Mouse (Mus musculus): ENCODE data around the gene Hist1h1a. TPM values are rescaled to one million over a fixed set of nuclear protein-coding genes. Genes with fewer than 3 reads are reported as not detected.
"Not testable (repeated sequence)": the region's sequence is repeated elsewhere in the genome, so short reads cannot be mapped to it uniquely, and the experiment has no call there.

Gene Hist1h1a
- polyA plus RNA-seq, 1 experiment from 2014 or later, result 3.3 TPM

DNA sequence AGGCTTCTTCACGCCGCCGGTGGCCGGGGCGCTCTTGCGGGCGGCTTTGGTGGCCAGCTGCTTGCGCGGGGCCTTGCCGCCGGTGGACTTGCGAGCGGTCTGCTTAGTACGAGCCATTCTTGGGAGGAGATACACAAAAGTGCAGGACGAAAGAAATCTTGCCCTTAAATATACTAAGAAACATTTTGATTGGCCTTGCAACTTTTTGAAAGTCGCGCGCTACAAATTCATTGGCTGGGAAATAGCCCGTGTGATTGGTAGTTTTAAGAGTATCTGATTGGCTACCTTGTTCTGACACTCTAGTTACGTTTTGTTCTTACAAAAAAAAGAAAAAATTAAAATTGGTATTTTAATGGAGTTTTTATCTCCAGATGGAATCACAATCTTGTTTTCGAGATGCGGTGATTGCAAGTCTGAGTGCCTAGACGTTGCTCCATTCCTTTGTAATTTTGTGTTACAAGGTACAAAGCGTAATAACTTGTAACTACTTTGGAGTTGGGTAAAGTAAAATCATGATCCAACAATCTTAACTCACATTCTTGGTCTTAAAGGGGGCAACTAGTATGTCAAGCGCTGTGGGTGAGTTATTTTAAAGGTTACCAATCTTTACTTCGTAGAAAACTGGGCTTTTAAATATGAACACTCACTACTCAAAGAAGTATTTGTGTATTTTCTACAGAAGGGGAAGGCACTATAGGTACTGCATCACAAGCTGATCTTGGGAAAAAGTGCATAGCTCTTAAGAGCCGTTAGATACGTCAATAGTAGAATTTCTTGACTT is 17.9 kb upstream of the Hist1h1a start, which contains the start of gene Hist1h3c:
Gene Hist1h3c, minus strand, starts transcription at position 222 of the 781 bp plus-strand sequence.
- H3K27me3 ChIP-seq, result no peaks in the 10 kb centered on the region
- no peaks in the 10 kb centered on the region for H3K36me3 ChIP-seq
- H3K9me3 ChIP-seq, result no peaks in the 10 kb centered on the region
- H3K4me2 ChIP-seq, result peak within 1 kb of the TSS; percentile 63
- peak; percentile 69 for ATAC-seq (ENCODE audit: borderline replicate concordance, extremely low read depth, low FRiP score, low TSS enrichment)
- peak within 1 kb of the TSS; percentile 55 for H3K9ac ChIP-seq
- H3K27ac ChIP-seq, result peak within 1 kb of the TSS; percentile 98
- WGBS, result under 1% methylated on average over 26 of the region's 28 CpGs
- peaks cover 26% of the 10 kb centered on the region for H3K4me1 ChIP-seq
- peak within 1 kb of the TSS; percentile 36 for H3K4me3 ChIP-seq

DNA sequence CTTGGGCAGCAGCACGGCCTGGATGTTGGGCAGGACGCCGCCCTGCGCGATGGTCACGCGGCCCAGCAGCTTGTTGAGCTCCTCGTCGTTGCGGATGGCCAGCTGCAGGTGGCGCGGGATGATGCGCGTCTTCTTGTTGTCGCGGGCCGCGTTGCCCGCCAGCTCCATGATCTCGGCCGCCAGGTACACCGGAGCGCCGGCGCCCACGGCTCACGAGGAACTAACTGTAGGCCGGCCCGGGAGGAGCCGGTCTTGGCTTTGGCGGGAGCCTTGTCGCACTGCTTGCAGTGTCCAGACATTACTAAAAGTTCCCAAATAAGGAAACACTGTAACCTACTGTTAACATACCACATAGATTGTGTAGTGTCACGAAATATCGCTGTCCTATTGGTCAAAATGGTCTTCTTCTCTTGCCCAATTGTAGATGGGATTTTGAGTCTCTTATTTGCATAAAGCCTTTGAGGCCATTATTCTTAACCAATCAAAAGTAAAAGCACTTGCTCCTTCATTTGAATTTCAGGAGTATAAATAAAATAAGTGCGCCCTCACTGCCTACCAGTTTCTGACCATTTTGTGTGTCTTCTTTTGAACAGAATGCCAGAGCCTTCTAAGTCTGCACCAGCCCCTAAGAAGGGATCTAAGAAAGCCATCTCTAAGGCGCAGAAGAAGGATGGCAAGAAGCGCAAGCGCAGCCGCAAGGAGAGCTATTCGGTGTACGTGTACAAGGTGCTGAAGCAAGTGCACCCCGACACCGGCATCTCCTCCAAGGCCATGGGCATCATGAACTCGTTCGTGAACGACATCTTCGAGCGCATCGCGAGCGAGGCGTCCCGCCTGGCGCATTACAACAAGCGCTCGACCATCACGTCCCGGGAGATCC is 17.0 kb upstream of the Hist1h1a start, which contains the start of gene Hist1h2bb:
Gene Hist1h2bb, plus strand, starts transcription at position 534 of the 880 bp plus-strand sequence.
- not testable (repeated sequence) for H3K36me3 ChIP-seq, H3K9me3 ChIP-seq, H3K27me3 ChIP-seq
- H3K4me1 ChIP-seq, result peaks cover 21% of the 10 kb centered on the region
- peak within 1 kb of the TSS; percentile 36 for H3K4me3 ChIP-seq
- ATAC-seq (ENCODE audit: borderline replicate concordance, extremely low read depth, low FRiP score, low TSS enrichment), result peak; percentile 93
- peak within 1 kb of the TSS; percentile 59 for H3K9ac ChIP-seq
- peak within 1 kb of the TSS; percentile 98 for H3K27ac ChIP-seq
- H3K4me2 ChIP-seq, result peak within 1 kb of the TSS; percentile 63
- under 1% methylated on average over 36 of the region's 58 CpGs for WGBS

- ATAC-seq (ENCODE audit: borderline replicate concordance, extremely low read depth, low FRiP score, low TSS enrichment), result peak; percentile 5; the same call in 1 of the 2 replicates
Measured at GRCm38 (mm10) chr13:23747081-23747891, 16.2 kb upstream of the Hist1h1a start.

GRCm38 (mm10) chr13:23747892-23748288 is 15.6 kb upstream of the Hist1h1a start:
- Histone ChIP-seq H3K4me2 (peak overlapping the region; percentile 63), H3K4me1 (peaks cover 24% of the 10 kb centered on the region), H3K36me3 (no peaks in the 10 kb centered on the region), H3K9ac (peak overlapping the region; percentile 34), H3K4me3 (peak overlapping the region; percentile 34; the same call in 1 of the 2 replicates), H3K27ac (peak overlapping the region; percentile 98), H3K9me3 (no peaks in the 10 kb centered on the region), H3K27me3 (no peaks in the 10 kb centered on the region)
- WGBS, result 2% methylated on average over 4 of the region's 4 CpGs
- no peak for ATAC-seq (ENCODE audit: borderline replicate concordance, extremely low read depth, low FRiP score, low TSS enrichment)

More at GRCm38 (mm10) chr13:23747081-23747891, 16.2 kb upstream of the Hist1h1a start:
- H3K9ac ChIP-seq, result peak overlapping the region; percentile 59
- no peaks in the 10 kb centered on the region for H3K9me3 ChIP-seq
- no peaks in the 10 kb centered on the region for H3K27me3 ChIP-seq
- peak overlapping the region; percentile 98 for H3K27ac ChIP-seq
- WGBS, result 4% methylated on average over 10 of the region's 13 CpGs
- H3K36me3 ChIP-seq, result no peaks in the 10 kb centered on the region
- H3K4me2 ChIP-seq, result peak overlapping the region; percentile 63
- peaks cover 21% of the 10 kb centered on the region for H3K4me1 ChIP-seq
- H3K4me3 ChIP-seq, result peak overlapping the region; percentile 34

- Histone ChIP-seq H3K4me2 (no peak overlapping the region), H3K9ac (no peak overlapping the region), H3K4me3 (no peak overlapping the region), H3K9me3 (no peaks in the 10 kb centered on the region), H3K36me3 (no peaks in the 10 kb centered on the region), H3K27ac (peak overlapping the region; percentile 87), H3K4me1 (peaks cover 31% of the 10 kb centered on the region), H3K27me3 (no peaks in the 10 kb centered on the region)
- no peak for ATAC-seq (ENCODE audit: borderline replicate concordance, extremely low read depth, low FRiP score, low TSS enrichment)
- WGBS, result 83% methylated on average over 5 of the region's 5 CpGs
Measured at GRCm38 (mm10) chr13:23749563-23750121, 13.8 kb upstream of the Hist1h1a start.

- ATAC-seq (ENCODE audit: borderline replicate concordance, extremely low read depth, low FRiP score, low TSS enrichment), result peak; percentile 44
Measured at GRCm38 (mm10) chr13:23750839-23751477, 12.5 kb upstream of the Hist1h1a start, which contains the start of gene Hist1h2ab. Gene Hist1h2ab (plus strand): TSS chr13:23751126.

DNA sequence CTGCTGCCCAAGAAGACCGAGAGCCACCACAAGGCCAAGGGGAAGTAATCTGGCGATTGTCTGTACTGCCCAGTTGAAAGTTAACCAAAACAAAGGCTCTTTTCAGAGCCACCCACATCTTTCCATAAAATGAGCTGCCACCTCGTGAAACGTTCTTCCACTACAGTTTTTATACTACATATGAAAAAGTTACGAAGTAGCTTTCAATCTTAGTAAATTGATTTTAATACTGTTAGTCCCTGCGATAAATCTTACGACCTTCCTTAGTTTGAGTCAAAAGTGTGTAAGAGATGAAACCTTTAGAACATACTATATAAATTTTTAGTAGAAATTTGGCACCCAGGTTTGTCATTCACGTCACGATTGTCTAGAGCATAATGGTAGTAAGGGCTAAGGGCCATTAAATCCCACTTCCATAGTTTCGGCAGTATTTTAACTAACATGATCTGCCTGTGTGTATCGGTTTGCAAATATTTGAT is 11.9 kb upstream of the Hist1h1a start:
- Histone ChIP-seq H3K4me2 (peak overlapping the region; percentile 59), H3K27ac (peak overlapping the region; percentile 98), H3K36me3 (no peaks in the 10 kb centered on the region), H3K9ac (peak overlapping the region; percentile 44), H3K9me3 (no peaks in the 10 kb centered on the region), H3K27me3 (no peaks in the 10 kb centered on the region), H3K4me3 (peak overlapping the region; percentile 44), H3K4me1 (peaks cover 30% of the 10 kb centered on the region)
- no peak for ATAC-seq (ENCODE audit: borderline replicate concordance, extremely low read depth, low FRiP score, low TSS enrichment)
- under 1% methylated on average over 11 of the region's 11 CpGs for WGBS

More at GRCm38 (mm10) chr13:23750839-23751477, 12.5 kb upstream of the Hist1h1a start, which contains the start of gene Hist1h2ab:
- not testable (repeated sequence) for H3K9me3 ChIP-seq, H3K36me3 ChIP-seq, H3K27me3 ChIP-seq
- Histone ChIP-seq H3K9ac (peak within 1 kb of the TSS; percentile 44), H3K4me1 (peaks cover 30% of the 10 kb centered on the region), H3K27ac (peak within 1 kb of the TSS; percentile 98), H3K4me3 (peak within 1 kb of the TSS; percentile 44), H3K4me2 (peak within 1 kb of the TSS; percentile 59)
- under 1% methylated on average over 32 of the region's 47 CpGs for WGBS

DNA sequence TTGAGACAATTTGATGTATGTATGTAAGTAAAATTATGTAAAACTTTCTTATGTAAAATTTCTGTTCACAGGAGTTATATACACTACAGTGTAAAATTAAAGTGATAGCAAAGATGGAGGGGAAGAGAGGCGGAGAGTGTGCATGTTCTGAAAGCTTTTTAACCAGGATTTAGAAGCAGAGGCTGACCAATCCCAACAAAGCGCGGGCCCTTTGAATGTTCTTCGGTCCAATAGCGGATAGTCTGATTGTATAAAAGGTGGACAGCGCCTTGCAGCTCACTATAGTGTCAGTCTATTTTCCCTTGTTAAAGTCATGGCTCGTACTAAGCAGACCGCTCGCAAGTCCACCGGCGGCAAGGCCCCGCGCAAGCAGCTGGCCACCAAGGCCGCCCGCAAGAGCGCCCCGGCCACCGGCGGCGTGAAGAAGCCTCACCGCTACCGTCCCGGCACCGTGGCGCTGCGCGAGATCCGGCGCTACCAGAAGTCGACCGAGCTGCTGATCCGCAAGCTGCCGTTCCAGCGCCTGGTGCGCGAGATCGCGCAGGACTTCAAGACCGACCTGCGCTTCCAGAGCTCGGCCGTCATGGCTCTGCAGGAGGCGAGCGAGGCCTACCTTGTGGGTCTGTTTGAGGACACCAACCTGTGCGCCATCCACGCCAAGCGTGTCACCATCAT is 11.3 kb upstream of the Hist1h1a start, which contains the start of gene Hist1h3b:
Gene Hist1h3b, plus strand, starts transcription at position 201 of the 675 bp plus-strand sequence.
- H3K9ac ChIP-seq, result peak within 1 kb of the TSS; percentile 54
- H3K4me1 ChIP-seq, result peaks cover 28% of the 10 kb centered on the region
- ATAC-seq (ENCODE audit: borderline replicate concordance, extremely low read depth, low FRiP score, low TSS enrichment), result peak; percentile 89
- not testable (repeated sequence) for H3K27me3 ChIP-seq, H3K36me3 ChIP-seq, H3K9me3 ChIP-seq
- under 1% methylated on average over 18 of the region's 47 CpGs for WGBS
- H3K27ac ChIP-seq, result peak within 1 kb of the TSS; percentile 98
- H3K4me3 ChIP-seq, result peak within 1 kb of the TSS; percentile 44
- H3K4me2 ChIP-seq, result peak within 1 kb of the TSS; percentile 59

DNA sequence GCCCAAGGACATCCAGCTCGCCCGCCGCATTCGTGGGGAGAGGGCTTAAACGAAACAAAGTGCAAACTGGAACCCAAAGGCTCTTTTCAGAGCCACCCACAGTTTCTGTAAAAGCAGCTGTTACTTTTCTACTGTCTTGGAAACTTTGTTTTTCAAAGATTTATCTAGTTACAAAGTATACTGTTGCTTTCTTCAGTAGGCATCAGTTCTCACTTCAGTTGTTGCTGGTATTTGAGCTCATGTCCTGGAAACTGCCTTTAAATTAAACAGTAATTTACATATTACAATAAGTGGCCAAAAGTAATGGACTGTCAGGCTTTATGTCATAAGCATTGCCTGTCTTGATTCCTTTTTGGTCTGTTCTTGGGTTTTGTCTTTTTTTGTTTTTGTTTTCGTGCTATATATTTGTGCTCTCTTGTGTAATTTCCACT is 10.7 kb upstream of the Hist1h1a start:
- no peaks in the 10 kb centered on the region for H3K27me3 ChIP-seq
- H3K4me1 ChIP-seq, result peaks cover 27% of the 10 kb centered on the region
- H3K36me3 ChIP-seq, result no peaks in the 10 kb centered on the region
- H3K27ac ChIP-seq, result peak overlapping the region; percentile 87
- no peaks in the 10 kb centered on the region for H3K9me3 ChIP-seq
- peak overlapping the region; percentile 54 for H3K9ac ChIP-seq
- ATAC-seq (ENCODE audit: borderline replicate concordance, extremely low read depth, low FRiP score, low TSS enrichment), result no peak
- WGBS, result 3% methylated on average over 6 of the region's 6 CpGs
- peak overlapping the region; percentile 52 for H3K4me2 ChIP-seq
- H3K4me3 ChIP-seq, result peak overlapping the region; percentile 39

All from lung, embryonic 15.5 days (tissue).